Mouse (Mus musculus) heart, adult 11 months (tissue): ENCODE measurements around the gene Adcy5.

Experiments
- DNase-seq: peaks from one replicate; pipeline ENCODE4 v3.0.0; 2022

Gene Adcy5

DNA sequence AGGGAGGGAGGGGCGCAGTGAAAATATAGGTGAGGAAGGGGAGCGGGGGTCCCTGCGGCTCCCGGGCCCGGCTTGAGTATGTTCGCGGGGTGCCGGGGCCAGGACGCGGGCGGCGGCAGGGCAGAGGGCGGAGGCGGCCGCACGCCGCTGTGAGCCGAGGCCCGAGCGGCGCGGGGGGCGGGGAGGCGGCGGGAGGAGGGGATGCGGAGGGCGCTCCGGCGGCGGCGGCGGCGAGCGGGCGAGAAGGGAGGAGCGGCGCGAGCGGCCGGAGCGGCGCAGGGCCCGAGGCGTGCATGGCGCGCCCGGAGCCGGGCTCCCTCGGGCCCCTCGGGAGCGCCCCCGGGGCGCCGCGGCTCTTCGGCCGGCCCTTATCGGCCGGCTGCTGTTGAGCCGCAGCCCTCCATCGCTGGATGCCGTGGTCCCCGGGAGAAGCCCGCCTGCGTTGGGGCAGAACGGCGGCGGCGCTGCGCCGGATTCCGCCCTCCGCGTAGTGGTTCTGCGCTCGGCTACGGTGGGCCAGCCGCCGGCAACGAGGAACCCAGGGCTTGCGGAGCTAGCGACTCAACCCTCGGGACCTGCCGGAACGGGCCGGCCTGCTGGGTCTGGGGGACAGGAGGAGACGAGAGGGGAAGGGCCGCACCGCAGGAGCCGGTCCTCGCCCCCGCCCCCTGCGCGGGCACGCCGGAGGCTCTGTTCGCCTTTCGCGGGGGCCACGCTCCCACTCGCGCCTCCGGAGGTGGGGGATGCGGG, at the start of gene Adcy5:
Adcy5 (plus strand) TSS at position 237 of the 750 bp plus-strand sequence.
- peak; percentile 93 for DNase-seq

DNA sequence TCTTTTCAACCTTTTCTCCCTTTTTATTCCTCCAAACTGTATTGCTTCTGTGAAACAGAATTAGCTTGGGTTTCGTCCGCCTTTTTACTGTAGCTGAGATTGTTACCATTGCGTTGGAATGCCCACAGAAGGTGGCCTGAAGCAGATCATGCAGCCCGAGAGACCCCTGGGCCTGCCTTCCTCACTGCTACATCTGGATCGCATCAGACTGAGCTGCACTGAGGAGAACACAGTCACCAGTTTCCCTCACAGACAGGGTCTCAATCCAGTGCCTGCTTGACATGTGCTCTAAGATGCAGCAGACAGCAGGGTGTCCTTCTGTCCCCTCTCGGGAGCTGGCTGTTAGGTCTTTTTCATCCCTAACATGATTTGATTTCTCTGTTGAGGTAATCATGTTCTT, 46.7 kb upstream of the Adcy5 start:
- DNase-seq, result no peak

DNA sequence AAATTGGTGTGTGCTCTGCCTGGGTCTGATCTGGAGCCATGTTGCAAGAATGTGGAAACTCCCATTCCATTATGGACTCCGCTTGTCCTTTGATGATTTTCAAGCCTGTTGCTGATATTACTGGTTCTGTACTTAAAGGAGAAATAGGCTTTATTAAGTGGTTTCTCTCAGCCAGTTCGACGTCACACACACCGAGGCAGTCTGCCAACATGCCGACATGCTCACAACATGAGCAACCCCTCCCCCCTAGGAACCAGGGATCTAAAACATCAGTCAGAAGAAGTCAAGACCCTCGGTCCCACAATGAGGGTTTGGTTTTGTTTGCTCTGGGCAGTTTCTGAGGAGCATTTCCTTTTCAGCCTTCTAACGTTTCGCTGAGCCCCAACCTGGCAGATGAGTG, 45.5 kb upstream of the Adcy5 start:
- peak; percentile 83 for DNase-seq

DNA sequence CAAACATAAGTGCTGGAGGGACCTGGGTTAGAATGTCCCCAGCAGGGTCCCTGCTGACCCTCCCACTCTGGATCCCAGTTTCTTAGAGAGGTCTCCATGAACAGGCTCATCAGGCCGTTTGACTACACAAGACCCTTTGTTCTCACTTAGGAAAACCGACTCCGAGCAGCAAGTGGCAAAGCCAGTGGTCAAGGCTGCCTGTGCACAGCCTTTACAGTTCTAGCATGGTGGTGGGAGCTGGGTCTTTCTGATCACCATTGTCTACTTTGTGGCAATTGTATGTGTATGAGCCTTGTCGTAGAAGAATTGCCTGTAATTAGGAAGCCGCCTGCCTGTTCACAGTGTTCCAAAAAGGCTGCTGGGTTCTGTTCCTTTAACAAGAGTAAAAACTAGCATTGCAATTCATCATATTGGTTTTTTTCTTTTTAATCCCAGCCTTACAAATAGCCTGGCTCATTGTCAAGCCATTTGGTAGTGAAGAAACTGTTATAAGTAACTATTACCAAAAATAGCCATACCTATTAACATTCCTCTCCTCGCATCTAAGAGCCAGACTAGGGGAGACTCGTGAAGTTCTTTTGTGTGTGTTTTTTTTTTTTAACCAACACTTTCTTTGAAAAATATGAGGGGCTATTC, 44.9 kb upstream of the Adcy5 start:
- DNase-seq, result peak; percentile 70

DNA sequence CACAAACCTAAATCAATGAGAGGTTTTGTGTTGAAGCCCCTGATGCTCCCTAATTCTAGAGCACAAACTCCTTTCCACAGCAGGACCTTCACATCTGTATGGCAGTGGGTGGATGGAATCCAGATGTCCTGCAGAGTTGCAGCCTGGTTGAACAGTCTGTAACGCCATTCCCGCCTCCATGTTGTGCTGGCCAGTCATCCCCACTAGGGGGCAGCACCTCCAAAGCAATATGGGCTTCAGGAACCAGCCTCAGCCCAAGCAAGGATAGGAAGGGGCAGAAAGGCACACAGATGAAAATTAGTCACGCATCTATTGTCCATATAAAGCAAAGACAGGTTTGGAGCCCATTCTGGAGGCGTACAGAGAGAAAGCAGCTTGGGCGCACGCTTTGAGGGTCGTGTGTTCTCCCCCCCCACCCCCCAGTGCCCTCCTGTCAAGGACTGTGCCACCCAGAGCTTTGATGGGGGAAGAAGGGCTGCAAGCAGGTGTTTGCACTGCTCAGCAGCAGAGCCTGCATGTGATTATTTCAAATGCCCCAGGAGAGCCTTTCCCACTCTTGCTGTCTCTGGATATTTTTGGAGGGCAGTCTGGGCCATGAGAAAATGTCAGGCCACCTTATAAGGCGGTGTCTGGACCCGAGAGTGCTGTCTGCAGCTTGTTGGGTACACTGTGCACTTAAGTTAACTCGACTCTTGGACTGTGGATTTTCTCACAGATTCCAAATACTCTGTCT, 44.1 kb upstream of the Adcy5 start:
- DNase-seq, result peak; percentile 94

DNA sequence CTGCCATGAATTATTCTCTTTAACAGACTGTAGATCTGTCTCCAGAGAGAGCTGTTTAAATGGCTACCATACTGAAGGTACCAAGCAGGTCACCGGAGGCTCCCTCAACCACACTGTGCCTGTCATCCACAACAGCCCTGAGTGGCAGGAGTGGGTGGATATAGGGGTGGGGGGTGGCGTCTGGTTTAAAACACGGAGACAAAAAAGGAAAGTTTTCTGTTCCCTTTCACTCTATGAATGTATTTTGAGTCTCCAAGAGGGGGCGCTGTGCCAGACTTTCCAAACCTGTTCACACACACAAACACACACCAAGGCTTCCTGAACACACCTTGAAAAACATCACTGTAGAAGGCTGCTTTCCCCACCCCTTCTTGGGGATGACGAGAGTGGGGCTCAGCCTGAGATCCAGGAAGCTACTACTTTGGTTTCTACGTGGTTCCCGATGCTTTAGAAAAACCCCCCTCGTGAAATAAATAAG, 43.5 kb upstream of the Adcy5 start:
- no peak for DNase-seq

DNA sequence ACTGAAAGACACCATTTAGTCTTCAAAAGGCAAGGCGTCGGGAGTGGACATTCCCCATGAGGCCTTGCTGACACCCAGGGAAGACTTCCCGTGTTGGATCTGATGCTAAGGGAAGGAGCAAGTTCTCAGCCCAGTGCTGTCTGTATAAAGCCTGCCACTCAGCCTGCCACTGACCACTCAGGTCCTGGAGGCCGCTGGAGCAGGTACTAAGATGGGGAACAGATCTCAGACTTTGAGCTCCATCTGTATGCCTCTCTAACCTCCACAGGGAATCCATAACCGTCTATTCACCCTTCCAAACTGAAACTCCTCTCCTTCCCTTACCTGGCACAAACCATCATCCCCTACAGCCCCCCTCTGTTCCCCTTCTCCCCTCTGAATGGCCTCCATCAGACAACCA, 41.2 kb upstream of the Adcy5 start:
- peak; percentile 79 for DNase-seq

DNA sequence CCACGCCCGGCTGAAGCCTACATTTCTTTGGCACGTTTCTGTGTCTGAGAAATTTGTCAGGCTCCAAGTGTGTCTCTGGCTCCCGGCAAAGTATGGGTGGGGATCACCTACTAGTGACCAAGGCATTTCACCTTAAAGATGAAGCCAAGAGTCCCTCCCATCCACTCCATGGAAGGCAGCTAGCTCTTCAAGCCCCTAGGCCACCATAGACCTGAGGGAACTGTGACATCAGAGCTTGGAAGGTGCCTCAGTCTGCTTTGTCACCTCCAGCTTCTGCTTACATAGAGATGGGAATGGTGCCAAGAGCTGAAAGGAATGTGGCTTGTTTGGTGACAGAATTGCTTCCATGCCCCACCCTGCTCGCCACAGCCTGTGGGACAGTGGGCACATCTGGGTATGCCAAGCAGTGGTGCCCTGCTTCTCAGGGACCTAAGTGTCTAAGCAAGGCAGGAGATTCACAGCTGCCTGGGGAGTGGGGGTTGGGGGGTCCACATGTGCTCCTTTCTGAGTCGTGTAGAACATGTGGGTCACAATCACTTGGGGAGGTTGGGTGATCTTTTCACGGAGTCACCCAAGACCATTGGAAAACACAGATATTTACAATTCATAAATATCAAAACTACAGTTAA, 38.2 kb upstream of the Adcy5 start:
- no peak for DNase-seq

DNA sequence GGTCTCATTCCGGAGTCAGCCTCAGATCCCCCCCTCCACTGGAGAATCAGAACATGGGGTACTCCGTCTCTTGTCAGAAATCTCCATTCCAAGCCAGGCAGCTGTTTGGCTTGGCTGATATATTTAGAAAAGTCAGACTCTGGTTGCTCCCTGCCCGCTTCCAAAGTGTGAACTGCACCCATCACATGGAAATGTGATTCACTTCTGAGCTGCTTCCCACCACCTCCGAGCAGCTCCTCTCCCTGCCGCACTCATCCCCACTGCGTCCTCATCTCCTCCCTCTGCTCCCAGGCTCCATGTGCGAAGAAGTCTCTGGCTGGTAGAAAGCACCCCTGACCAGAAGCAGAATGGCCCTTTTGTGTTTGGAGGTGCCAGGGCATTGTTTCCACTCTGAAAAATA, 37.2 kb upstream of the Adcy5 start:
- DNase-seq, result peak; percentile 89

DNA sequence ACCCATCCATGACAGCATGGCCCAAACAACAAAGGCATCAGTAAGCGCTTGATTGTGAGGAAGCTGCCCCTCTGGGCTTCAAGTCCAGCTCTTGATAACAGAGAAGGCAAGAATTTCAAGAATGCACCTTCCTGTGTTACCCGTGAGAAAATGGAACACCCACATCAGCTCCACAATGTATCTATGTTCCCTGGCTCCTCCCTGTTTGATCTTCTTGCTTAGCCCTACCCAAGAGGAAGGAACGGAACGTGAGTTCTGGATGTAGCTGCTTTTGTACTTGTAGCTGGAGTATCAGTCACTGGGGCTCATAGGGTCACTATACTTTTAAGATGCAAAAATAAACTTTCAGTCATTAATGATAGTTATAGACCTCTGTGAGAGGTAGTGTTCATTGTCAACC, 34.1 kb upstream of the Adcy5 start:
- peak; percentile 55 for DNase-seq

DNA sequence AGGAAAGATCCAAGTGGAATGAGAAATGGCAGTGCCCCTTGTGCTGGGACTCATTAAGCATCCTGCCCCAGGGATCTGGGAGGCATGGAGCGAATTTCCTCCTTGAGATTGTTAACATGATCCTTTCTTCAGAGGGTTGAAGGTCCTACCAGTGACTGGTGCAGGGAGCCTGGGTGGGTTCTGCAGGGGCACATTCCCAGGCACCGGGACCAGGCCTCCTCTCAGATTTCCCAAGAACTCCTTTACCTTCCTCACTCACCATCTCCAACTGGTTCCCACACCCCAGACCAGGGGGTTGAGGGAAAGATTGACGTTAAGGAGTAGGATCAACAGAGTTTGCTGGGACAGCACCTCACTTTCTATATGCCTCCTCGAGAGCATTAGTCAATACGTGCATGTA, 27.4 kb upstream of the Adcy5 start:
- DNase-seq, result no peak

DNA sequence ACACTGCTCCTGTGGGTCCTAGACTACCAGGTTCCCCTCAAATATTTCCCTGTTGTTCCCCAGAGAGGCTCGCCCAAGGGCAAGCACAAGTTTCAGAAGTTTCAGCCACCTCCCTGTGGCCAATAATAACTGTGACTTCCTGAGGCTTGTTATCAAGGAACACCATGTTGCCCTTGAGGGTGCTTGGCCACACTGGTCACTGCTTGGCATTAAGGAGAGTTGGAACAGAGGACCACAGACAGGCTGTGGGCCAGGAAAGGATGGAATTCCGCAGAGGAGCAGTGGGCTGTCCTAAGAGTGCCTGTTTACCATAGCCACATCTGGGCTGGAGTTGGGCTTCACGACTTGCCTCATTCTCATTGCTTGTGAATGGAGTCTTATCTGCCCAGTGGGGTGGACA, 24.5 kb upstream of the Adcy5 start:
- DNase-seq, result peak; percentile 98

DNA sequence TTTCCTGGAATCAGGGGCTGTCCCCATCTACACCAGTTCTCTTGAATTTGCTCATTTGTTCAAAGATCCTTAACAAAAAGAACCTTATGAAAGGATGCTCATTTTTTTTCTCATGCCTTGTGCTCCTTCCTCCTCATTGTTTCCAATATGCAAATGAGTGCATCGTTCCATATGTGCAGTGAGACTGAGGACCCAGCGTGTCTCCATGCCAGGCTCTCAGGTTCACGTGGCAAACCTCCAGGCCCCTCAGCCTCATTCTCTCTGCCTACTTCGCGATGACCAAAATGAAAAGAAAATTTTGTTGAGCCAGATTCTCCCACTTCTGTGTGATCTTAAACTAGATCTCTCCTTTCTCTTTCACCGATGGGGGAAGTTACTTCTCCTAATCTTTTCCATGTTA, 15.3 kb upstream of the Adcy5 start:
- DNase-seq, result no peak

DNA sequence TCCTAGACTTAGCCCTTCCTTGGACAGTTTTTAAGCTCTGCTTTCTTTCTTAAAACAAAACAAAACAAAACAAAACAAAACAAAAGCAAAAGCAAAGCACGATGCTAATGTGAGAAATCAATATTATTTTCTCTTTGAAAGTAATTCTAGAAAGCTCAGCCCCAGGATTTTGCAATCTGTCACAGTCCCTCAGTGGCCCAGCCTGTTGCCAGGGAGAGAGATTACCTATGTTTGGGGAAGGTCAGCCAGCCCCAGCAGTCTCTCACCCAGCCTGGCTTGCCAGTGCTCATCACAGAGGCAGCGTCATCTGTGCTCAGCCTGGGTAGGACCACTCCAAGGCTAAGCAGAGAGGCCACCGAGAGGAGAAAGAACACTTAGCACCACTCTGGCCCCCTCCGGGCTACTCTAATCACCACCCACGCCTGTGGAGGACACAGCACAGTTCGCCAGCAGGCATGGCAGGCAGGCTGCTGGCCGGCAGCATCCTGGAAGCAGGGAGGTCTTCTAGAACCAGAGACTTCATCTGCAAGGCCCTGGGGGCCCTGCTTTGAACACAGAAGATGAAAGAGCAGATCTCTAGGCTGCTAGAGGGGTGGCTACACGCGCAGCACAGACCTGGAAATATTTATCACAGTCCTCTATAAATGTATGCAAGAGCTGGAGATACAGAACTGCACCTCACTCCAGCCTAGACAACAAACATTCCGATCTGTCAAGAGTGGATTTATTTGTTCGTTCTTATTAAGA, 14.6 kb upstream of the Adcy5 start:
- peak; percentile 93 for DNase-seq

DNA sequence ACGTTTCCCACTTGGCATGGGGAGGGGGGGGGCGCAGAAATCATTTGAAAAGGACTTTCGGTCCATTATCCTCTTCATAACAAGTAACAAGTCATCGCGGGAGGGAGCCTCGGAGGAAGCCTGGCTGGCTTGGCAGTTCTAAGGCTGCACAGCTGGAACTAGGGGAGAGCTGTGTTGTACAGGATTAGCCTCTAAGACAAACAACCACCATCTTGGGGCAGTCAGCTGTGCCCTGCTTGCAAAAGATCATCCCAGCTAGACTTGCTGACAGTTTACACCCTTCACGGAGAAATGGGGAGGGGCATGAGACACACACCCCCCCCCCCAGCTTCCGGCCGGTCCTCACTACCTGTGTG, 14.1 kb upstream of the Adcy5 start:
- DNase-seq, result no peak

DNA sequence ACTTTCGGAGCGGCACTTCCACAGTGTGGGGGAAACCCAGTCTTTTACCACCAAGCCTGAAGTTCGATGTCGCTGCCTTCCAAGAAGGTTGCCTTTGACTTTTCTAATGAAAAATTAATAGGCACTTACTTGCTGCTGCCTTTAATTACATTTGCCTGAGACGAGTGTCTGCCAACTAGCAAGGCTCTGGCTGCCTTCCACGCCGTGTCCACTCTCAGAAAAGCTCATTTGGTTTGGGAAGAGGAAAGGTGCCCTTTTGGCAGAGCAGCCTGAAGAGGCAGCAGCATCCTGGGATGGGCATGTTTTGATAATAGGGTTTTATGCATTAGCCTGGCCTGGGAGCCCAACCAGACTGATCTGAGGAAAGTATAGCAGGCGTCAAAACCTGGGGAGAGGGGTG, 12.8 kb upstream of the Adcy5 start:
- no peak for DNase-seq

DNA sequence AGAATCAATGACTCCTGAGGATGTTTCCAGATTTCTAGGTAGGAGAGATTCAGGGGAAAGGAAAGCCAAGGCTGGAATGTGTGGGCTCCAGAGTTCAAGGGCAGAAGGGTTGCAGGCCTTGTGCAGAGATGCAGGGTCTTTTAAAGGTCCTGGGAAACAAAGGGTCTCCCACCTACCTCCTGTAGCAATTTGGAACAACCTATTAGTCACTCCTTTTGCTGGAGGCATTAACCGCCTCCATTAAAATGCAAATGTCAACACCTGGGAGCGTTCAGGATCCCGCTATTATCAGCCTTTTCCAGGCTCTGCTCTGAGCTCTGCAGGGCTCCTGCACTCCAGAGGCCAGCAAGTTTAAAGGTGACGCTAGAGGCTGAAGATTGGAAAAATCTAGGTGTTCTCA, 8.5 kb upstream of the Adcy5 start:
- DNase-seq, result no peak

DNA sequence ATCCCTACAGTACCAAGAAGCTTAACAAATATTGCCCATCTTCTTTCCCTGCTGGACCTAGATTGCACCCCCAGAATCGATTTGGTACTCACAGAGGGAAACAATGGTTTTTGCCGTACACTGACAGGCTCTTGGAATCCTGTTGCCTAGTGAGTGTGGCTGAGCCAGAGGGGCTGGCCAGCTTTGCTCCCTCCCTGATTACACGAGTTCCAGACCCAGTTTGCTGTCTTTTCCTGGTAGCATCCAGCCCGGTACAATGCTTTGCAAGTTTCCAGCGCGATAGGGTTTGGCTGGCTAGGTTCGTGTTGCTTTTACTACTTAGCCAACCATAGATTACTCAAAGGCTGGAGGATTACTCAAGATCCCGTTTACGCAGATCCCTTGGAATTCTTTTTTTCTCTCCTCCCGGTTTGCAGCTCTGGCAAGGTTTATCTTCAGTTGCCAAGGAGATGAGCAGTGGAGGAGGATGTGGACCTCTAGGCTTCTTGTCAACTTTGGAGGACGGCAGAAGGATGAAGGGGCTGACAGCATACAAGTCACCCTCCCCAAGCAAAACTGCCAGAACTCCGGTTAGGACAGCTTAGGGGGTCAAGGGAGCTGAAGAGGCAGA, 1.4 kb upstream of the Adcy5 start:
- DNase-seq, result no peak

DNA sequence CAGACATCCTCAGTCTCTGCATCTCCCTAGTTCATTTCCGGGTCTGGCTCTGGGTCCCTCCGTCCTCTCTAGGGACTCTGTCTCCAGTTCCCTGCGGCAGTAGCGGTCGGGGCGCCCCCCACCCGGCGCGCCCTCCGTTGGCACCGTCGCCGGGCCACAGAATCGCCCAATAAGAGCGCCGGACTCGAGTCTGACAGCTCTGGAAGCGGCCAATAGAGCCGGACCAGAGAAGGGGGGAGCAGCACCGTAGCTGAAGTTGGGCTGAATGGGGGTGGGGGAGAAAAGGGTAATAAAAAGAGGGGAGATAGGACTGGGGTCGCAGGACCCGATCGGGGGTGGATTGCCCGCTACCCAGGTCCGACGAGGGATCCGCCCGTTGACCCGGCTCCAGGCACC, 434 bp upstream of the Adcy5 start:
- DNase-seq, result peak; percentile 97

DNA sequence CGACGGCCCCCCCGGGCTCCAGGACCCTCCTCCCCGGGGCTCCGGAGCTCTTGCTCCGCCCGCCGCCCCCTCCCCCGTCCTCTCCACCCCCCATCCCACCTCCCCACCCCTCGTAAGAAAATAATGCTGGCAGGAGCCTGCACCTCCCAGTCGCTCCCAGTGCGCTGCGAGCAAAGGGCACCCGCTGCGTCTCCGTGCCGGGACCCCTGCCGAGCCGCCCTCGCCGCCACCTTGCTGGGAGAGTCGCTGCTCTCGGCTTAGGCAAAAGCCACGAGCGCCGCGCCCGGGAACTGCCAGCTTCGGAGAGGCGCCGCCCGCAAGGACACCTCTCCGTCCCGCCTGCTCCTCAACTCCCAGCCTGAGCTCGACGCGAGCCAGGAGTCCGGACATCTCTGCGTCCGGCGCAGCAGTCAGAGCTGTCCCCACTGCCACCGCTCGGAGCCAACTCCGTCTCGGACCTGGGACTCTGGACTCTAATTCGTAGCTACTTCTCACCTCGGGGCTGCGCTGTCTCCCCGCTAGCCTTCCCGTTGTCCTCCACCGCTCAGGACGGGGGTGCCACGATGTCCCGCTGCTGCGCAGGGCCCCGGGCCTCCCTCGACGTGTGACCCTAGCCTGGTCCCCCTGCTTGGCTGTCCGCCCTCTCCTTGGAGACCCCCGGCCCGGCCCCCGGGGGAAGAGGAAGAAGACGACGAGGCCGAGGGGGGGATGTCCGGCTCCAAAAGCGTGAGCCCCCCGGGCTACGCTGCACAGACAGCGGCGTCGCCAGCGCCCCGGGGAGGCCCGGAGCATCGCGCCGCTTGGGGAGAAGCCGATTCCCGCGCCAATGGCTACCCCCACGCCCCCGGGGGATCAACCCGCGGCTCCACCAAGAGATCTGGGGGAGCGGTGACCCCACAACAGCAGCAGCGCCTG, 971 bp downstream of the Adcy5 start:
- DNase-seq, result peak; percentile 95

DNA sequence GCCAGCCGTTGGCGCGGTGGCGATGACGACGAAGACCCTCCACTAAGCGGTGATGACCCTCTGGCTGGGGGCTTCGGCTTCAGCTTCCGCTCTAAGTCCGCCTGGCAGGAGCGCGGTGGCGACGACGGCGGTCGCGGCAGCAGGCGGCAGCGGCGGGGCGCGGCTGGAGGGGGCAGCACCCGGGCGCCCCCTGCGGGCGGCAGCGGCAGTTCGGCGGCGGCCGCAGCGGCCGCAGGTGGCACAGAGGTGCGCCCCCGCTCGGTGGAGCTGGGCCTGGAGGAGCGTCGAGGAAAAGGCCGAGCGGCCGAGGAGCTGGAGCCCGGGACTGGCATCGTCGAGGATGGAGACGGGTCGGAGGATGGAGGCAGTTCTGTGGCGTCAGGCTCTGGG, 1.6 kb downstream of the Adcy5 start:
- DNase-seq, result peak; percentile 94
